Mouse (Mus musculus): ENCODE results near the gene Eif1. TPM values are rescaled to one million over a fixed set of nuclear protein-coding genes. Genes with fewer than 3 reads are reported as not detected.
"Not testable (repeated sequence)": the region's sequence is repeated elsewhere in the genome, so short reads cannot be mapped to it uniquely, and the experiment has no call there.

Gene Eif1
- polyA plus RNA-seq, 1 experiment = 330 TPM

GRCm38 (mm10) chr11:100327761-100328160, 8.1 kb downstream of the Eif1 start:
- TF ChIP-seq CTCF (IDR thresholded peaks at IDR 0.05; ENCODE audit: borderline replicate concordance, extremely low read depth, insufficient read depth, insufficient read length) (no peak), POLR2A (IDR thresholded peaks at IDR 0.05; ENCODE audit: borderline replicate concordance, extremely low read depth, insufficient read depth, insufficient read length, poor library complexity, severe bottlenecking) (no peak)
- DNase-seq (ENCODE audit: low read depth) = no peak

DNA sequence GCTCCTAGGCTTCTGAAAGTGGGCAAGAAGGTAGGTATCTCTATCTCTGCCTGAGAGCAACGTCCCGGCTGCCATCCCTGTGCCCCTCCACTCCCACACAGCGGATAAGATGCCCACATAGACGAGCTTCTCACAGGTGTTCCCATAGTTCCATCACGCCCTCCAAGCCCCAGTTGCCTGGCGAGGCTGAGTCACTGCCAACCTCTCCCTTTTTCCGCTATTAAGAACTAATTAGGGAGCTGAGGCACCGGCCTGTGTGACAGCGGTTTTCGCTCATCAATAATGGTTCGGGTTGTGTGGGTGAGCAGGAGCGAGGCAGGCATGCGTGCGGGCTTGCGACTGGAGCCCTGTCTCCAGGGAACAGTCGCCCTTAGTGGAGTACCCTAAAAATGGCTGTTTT, 10.6 kb downstream of the Eif1 start:
- TF ChIP-seq CTCF (IDR thresholded peaks at IDR 0.05; ENCODE audit: borderline replicate concordance, extremely low read depth, insufficient read depth, insufficient read length) = no peak
- TF ChIP-seq POLR2A (IDR thresholded peaks at IDR 0.05; ENCODE audit: borderline replicate concordance, extremely low read depth, insufficient read depth, insufficient read length, poor library complexity, severe bottlenecking) = no peak
- DNase-seq (ENCODE audit: low read depth) = peak; percentile 62

GRCm38 (mm10) chr11:100330816-100331375, 11.2 kb downstream of the Eif1 start:
- not testable (repeated sequence) for DNase-seq (ENCODE audit: low read depth)

DNA sequence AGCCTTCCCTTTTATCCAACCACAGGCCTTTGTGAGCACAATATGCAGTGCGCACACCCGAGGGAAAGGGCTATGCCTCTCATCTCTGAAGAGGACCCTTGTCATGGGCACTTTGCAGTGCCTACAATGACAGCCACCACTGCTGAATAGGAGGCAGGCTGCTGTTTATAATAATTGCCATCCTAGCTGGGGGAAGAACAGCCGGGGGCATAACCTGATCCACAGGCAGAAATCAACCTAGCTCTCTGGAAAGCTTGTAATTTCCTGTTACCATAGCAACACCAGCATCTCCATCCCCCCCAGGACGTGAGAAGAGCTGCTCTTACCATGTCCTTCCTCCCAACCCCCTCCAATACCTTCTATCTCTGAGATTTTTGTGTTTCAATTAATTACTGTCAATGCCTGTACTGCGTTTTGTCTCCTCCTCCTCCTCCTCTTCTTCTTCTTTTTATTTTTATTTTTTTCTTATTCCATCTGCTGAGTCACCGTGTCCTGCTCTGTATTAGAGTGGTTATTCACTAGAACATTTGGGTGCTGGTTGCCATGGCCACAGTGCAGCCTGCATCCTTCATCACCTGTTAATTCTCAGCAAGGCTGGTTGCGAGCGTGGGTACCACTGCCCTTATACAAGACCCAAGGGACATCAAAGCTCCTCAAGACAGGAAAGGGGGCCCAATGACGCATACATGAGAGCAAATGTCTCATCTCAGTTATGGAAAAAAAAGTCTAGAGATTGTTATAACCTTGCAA, 13.3 kb downstream of the Eif1 start:
- DNase-seq (ENCODE audit: low read depth) = peak; percentile 95

GRCm38 (mm10) chr11:100333944-100334457, 14.3 kb downstream of the Eif1 start, which contains the start of gene Gast:
Gast (plus strand) TSS chr11:100334407.
- TF ChIP-seq CTCF (IDR thresholded peaks at IDR 0.05; ENCODE audit: borderline replicate concordance, extremely low read depth, insufficient read depth, insufficient read length) (no peak), POLR2A (IDR thresholded peaks at IDR 0.05; ENCODE audit: borderline replicate concordance, extremely low read depth, insufficient read depth, insufficient read length, poor library complexity, severe bottlenecking) (no peak)
- DNase-seq (ENCODE audit: low read depth) = no peak

More for the DNA sequence above, 13.3 kb downstream of the Eif1 start:
- TF ChIP-seq CTCF (IDR thresholded peaks at IDR 0.05; ENCODE audit: borderline replicate concordance, extremely low read depth, insufficient read depth, insufficient read length) = no peak
- TF ChIP-seq POLR2A (IDR thresholded peaks at IDR 0.05; ENCODE audit: borderline replicate concordance, extremely low read depth, insufficient read depth, insufficient read length, poor library complexity, severe bottlenecking) = no peak

- TF ChIP-seq POLR2A (IDR thresholded peaks at IDR 0.05; ENCODE audit: borderline replicate concordance, extremely low read depth, insufficient read depth, insufficient read length, poor library complexity, severe bottlenecking) (no peak), CTCF (IDR thresholded peaks at IDR 0.05; ENCODE audit: borderline replicate concordance, extremely low read depth, insufficient read depth, insufficient read length) (no peak)
- peak; percentile 89 for DNase-seq (ENCODE audit: low read depth)
Measured at GRCm38 (mm10) chr11:100335731-100336130, 16.0 kb downstream of the Eif1 start.

GRCm38 (mm10) chr11:100344269-100344668, 24.6 kb downstream of the Eif1 start:
- DNase-seq (ENCODE audit: low read depth) = no peak
- TF ChIP-seq POLR2A (IDR thresholded peaks at IDR 0.05; ENCODE audit: borderline replicate concordance, extremely low read depth, insufficient read depth, insufficient read length, poor library complexity, severe bottlenecking) = no peak
- TF ChIP-seq CTCF (IDR thresholded peaks at IDR 0.05; ENCODE audit: borderline replicate concordance, extremely low read depth, insufficient read depth, insufficient read length) = no peak

- TF ChIP-seq POLR2A (IDR thresholded peaks at IDR 0.05; ENCODE audit: borderline replicate concordance, extremely low read depth, insufficient read depth, insufficient read length, poor library complexity, severe bottlenecking) (no peak), CTCF (IDR thresholded peaks at IDR 0.05; ENCODE audit: borderline replicate concordance, extremely low read depth, insufficient read depth, insufficient read length) (peak; percentile 64)
- peak; percentile 78 for DNase-seq (ENCODE audit: low read depth)
Measured at GRCm38 (mm10) chr11:100352076-100352857, 32.6 kb downstream of the Eif1 start.

DNA sequence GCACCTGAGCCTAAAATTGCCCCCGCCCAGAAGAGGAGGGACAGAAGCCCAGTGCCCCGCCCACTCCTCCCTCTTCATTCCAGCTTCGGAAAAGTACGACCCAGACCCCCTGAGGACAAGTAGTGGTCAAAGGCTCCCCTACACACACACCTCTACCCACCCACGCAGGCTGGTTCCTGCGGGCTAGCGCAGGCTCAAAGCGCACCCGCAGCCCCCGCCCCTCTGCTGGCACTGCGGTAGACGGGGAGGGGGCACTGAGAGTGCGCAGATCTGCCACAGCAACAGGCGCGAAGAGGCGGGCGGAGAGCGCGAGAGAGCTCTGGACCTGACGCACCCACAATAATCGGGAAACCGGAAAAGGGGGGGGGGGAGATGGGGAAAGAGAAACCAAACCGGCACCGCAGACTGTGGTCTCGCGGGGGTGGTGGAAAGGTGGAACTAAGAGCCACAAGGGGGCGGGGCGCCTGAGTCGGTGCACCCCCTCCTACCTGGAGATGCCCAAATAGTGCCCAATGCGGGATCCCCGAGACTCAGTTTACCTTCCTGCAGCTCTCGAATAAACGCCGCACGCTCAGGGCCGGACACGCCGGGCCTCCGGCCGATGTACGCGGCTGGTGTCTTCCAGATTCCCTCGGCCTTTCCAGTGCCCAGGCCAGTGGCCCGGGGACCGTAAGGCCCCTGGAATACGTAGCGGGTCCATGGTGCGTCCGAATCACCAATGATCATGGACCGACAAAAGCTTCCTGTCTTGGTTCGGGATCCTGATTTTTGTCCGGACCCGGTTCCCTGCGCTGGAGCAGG, 35.7 kb downstream of the Eif1 start:
- DNase-seq (ENCODE audit: low read depth) = peak; percentile 73
- TF ChIP-seq POLR2A (IDR thresholded peaks at IDR 0.05; ENCODE audit: borderline replicate concordance, extremely low read depth, insufficient read depth, insufficient read length, poor library complexity, severe bottlenecking) (no peak), CTCF (IDR thresholded peaks at IDR 0.05; ENCODE audit: borderline replicate concordance, extremely low read depth, insufficient read depth, insufficient read length) (no peak)

DNA sequence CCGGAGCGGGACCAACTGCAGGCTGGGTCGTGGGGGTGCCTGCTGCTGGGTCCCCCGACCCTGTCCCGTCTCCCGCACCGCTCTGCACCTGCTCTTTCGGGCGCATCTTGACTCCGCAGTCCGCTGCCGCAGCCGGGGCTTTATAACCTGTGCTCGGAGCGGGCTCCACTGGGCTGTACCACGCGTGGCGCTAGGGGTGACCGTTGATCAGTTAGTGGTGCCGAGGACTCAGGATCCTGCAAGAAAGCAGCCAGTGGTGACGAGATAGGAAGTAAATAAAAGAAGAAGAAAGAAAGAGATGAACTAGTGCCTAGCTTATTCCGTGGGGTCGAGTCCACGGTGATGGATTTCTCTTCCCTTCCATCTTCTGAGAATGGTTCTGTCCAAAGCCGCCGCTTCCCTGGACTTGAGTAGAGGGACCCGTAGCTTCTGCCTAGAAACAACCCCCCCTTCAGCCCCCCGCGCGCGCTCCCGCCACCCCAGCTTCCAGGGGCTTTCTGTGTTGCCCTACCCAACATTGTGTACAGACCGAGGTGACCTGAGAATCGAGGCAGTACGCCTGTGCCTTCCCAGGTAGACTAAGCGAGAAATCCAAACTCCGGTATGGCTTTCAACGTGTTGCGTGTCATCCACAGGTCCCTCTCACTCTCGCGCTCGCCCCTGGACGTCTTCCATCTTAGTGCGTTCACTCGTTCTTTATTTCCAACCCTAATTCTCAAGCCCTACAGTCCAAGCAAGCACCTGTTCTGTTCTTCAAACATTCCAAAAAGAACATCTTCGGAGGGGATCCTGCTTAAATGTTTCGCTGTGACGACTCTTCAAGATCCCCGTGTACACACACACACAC, 36.5 kb downstream of the Eif1 start, which contains the start of gene Hap1:
Hap1 (minus strand) TSS at position 157 of the 847 bp plus-strand sequence.
- peak; percentile 92 for DNase-seq (ENCODE audit: low read depth)

More for the DNA sequence above, 36.5 kb downstream of the Eif1 start, which contains the start of gene Hap1:
- TF ChIP-seq CTCF (IDR thresholded peaks at IDR 0.05; ENCODE audit: borderline replicate concordance, extremely low read depth, insufficient read depth, insufficient read length) (no peak), POLR2A (IDR thresholded peaks at IDR 0.05; ENCODE audit: borderline replicate concordance, extremely low read depth, insufficient read depth, insufficient read length, poor library complexity, severe bottlenecking) (no peak)

Data from brain, embryonic 14.5 days (tissue).